Mouse (Mus musculus): ENCODE data around the gene Isg20. TPM values are rescaled to one million over a fixed set of nuclear protein-coding genes. Genes with fewer than 3 reads are reported as not detected.
A peak's percentile ranks its signal among the peaks of the same experiment; 100 is the strongest.

The Isg20 gene
- total and polyA plus RNA-seq, 2 experiments from 2014 or later: 0.38 to 0.87 TPM

- Histone ChIP-seq H3K9me3 (ENCODE audit: low read length) (no peaks in the 10 kb centered on the region), H3K36me3 (ENCODE audit: insufficient read depth) (no peaks in the 10 kb centered on the region), H3K27ac (ENCODE audit: low read depth, low read length) (peak overlapping the region; percentile 89), H3K27me3 (ENCODE audit: insufficient read depth, low read length) (no peaks in the 10 kb centered on the region), H3K4me3 (ENCODE audit: low read depth, low read length) (peak overlapping the region; percentile 56), H3K9ac (peak overlapping the region; percentile 74), H3K4me2 (ENCODE audit: low read depth) (peak overlapping the region; percentile 62), H3K4me1 (ENCODE audit: insufficient read depth) (peaks cover 25% of the 10 kb centered on the region)
- no peak for DNase-seq
- WGBS: 9% methylated on average over 15 of the region's 16 CpGs
- TF ChIP-seq CTCF (IDR thresholded peaks at IDR 0.05; ENCODE audit: low read depth): no peak
- peak; percentile 5 for ATAC-seq
Observed at GRCm38 (mm10) chr7:78881607-78882468, 31.4 kb upstream of the Isg20 start.

- 1% methylated on average over 23 of the region's 23 CpGs for WGBS
- DNase-seq: peak; percentile 86
- no peak for TF ChIP-seq CTCF (IDR thresholded peaks at IDR 0.05; ENCODE audit: low read depth)
- Histone ChIP-seq H3K4me2 (ENCODE audit: low read depth) (peak overlapping the region; percentile 62), H3K9me3 (ENCODE audit: low read length) (no peaks in the 10 kb centered on the region), H3K9ac (peak overlapping the region; percentile 74), H3K27me3 (ENCODE audit: insufficient read depth, low read length) (no peaks in the 10 kb centered on the region), H3K27ac (ENCODE audit: low read depth, low read length) (peak overlapping the region; percentile 89), H3K4me3 (ENCODE audit: low read depth, low read length) (peak overlapping the region; percentile 56), H3K4me1 (ENCODE audit: insufficient read depth) (peaks cover 32% of the 10 kb centered on the region), H3K36me3 (ENCODE audit: insufficient read depth) (no peaks in the 10 kb centered on the region; the same call in 1 of the 2 replicates)
- ATAC-seq: peak; percentile 82
Observed at GRCm38 (mm10) chr7:78882469-78882837, 30.8 kb upstream of the Isg20 start.

GRCm38 (mm10) chr7:78883016-78883725, 30.1 kb upstream of the Isg20 start:
- no peaks in the 10 kb centered on the region for H3K27me3 ChIP-seq (ENCODE audit: insufficient read depth, low read length)
- peak overlapping the region; percentile 56 for H3K4me3 ChIP-seq (ENCODE audit: low read depth, low read length)
- H3K9ac ChIP-seq: peak overlapping the region; percentile 74
- H3K9me3 ChIP-seq (ENCODE audit: low read length): no peaks in the 10 kb centered on the region
- peaks cover 34% of the 10 kb centered on the region for H3K4me1 ChIP-seq (ENCODE audit: insufficient read depth)
- H3K36me3 ChIP-seq (ENCODE audit: insufficient read depth): no peaks in the 10 kb centered on the region; the same call in 1 of the 2 replicates
- H3K27ac ChIP-seq (ENCODE audit: low read depth, low read length): peak overlapping the region; percentile 89
- 1% methylated on average over 34 of the region's 34 CpGs for WGBS
- peak overlapping the region; percentile 62 for H3K4me2 ChIP-seq (ENCODE audit: low read depth)
- peak; percentile 9; the same call in 1 of the 2 replicates for ATAC-seq
- TF ChIP-seq CTCF (IDR thresholded peaks at IDR 0.05; ENCODE audit: low read depth): no peak
- DNase-seq: peak; percentile 56

GRCm38 (mm10) chr7:78883726-78884060, 29.5 kb upstream of the Isg20 start:
- peak; percentile 58 for DNase-seq
- no peak for TF ChIP-seq CTCF (IDR thresholded peaks at IDR 0.05; ENCODE audit: low read depth)
- no peak for ATAC-seq
- Histone ChIP-seq H3K36me3 (ENCODE audit: insufficient read depth) (peaks cover 4% of the 10 kb centered on the region), H3K4me3 (ENCODE audit: low read depth, low read length) (peak overlapping the region; percentile 56), H3K27me3 (ENCODE audit: insufficient read depth, low read length) (no peaks in the 10 kb centered on the region), H3K4me1 (ENCODE audit: insufficient read depth) (peaks cover 34% of the 10 kb centered on the region), H3K9ac (peak overlapping the region; percentile 74), H3K4me2 (ENCODE audit: low read depth) (peak overlapping the region; percentile 62), H3K9me3 (ENCODE audit: low read length) (no peaks in the 10 kb centered on the region), H3K27ac (ENCODE audit: low read depth, low read length) (peak overlapping the region; percentile 89)
- 1% methylated on average over 8 of the region's 8 CpGs for WGBS

GRCm38 (mm10) chr7:78884139-78884538, 29.1 kb upstream of the Isg20 start:
- peaks cover 34% of the 10 kb centered on the region for H3K4me1 ChIP-seq (ENCODE audit: insufficient read depth)
- H3K9me3 ChIP-seq (ENCODE audit: low read length): no peaks in the 10 kb centered on the region

GRCm38 (mm10) chr7:78885404-78885803, 27.8 kb upstream of the Isg20 start:
- no peaks in the 10 kb centered on the region for H3K27me3 ChIP-seq (ENCODE audit: insufficient read depth, low read length)
- peak overlapping the region; percentile 35; the same call in 1 of the 2 replicates for H3K27ac ChIP-seq (ENCODE audit: low read depth, low read length)
- H3K4me2 ChIP-seq (ENCODE audit: low read depth): peak overlapping the region; percentile 62
- H3K4me1 ChIP-seq (ENCODE audit: insufficient read depth): peaks cover 34% of the 10 kb centered on the region
- DNase-seq (peak; percentile 58), ATAC-seq (peak; percentile 49; the same call in 1 of the 2 replicates)
- H3K4me3 ChIP-seq (ENCODE audit: low read depth, low read length): no peak overlapping the region
- TF ChIP-seq CTCF (IDR thresholded peaks at IDR 0.05; ENCODE audit: low read depth): no peak
- H3K9me3 ChIP-seq (ENCODE audit: low read length): no peaks in the 10 kb centered on the region
- H3K36me3 ChIP-seq (ENCODE audit: insufficient read depth): peaks cover 8% of the 10 kb centered on the region
- WGBS: 65% methylated on average over 5 of the region's 5 CpGs
- no peak overlapping the region for H3K9ac ChIP-seq

More at GRCm38 (mm10) chr7:78884139-78884538, 29.1 kb upstream of the Isg20 start:
- ATAC-seq (peak; percentile 58), DNase-seq (peak; percentile 89)
- peak overlapping the region; percentile 62 for H3K4me2 ChIP-seq (ENCODE audit: low read depth)
- H3K4me3 ChIP-seq (ENCODE audit: low read depth, low read length): peak overlapping the region; percentile 56
- H3K27ac ChIP-seq (ENCODE audit: low read depth, low read length): peak overlapping the region; percentile 72
- peaks cover 5% of the 10 kb centered on the region for H3K36me3 ChIP-seq (ENCODE audit: insufficient read depth)
- TF ChIP-seq CTCF (IDR thresholded peaks at IDR 0.05; ENCODE audit: low read depth): no peak
- no peaks in the 10 kb centered on the region for H3K27me3 ChIP-seq (ENCODE audit: insufficient read depth, low read length)
- H3K9ac ChIP-seq: peak overlapping the region; percentile 51
- WGBS: under 1% methylated on average over 6 of the region's 6 CpGs
